Mouse (Mus musculus) adrenal gland, postnatal 4 days (tissue): Measurements from ENCODE around the gene Cmpk1. TPM values are rescaled to one million over a fixed set of nuclear protein-coding genes. Genes with fewer than 3 reads are reported as not detected.
"Not testable (repeated sequence)": the region's sequence is repeated elsewhere in the genome, so short reads cannot be mapped to it uniquely, and the experiment has no call there.

Experiments
- DNase-seq, 2 experiments: peaks; one replicate each; pipeline ENCODE4 v3.0.0; 2021 to 2022; ENCODE audit warnings: low spot score in 2 of 2, mixed read lengths in 2 of 2
- long read RNA-seq, 2 experiments: library from polyadenylated mRNA; stranded (forward); transcript quantifications; one replicate each; pipeline ENCODE4 v2.0.0; 2021
- total RNA-seq, 2 experiments: library from RNA; stranded (reverse); gene quantifications; 2 replicates each; pipeline ENCODE4 v1.2.3; 2021

The Cmpk1 gene
- 10 to 100 TPM; 83.4 to 87.0 TPM for total RNA-seq
- long read RNA-seq, experiment 1, transcript Cmpk1-201 (6 exons, 3,170 nt) = major isoform, 110 of 118 reads
- long read RNA-seq, experiment 1, partial matches to known transcripts = 1 of 118 reads
- long read RNA-seq, experiment 1, other reads (novel, unspliced or antisense) = 7 of 118 reads
- long read RNA-seq, experiment 2, transcript Cmpk1-201 (6 exons, 3,170 nt) = major isoform, 147 of 159 reads
- long read RNA-seq, experiment 2, partial matches to known transcripts = 0 of 159 reads
- long read RNA-seq, experiment 2, other reads (novel, unspliced or antisense) = 12 of 159 reads

GRCm38 (mm10) chr4:114986591-114987432, at the start of gene Cmpk1:
TSS of gene Cmpk1 (minus strand) at chr4:114987241.
- DNase-seq = peak; percentile 62 to 68

- DNase-seq = no peak
These were observed 48.0 kb upstream of the Cmpk1 start for GRCm38 (mm10) chr4:115035043-115035442.

- no peak for DNase-seq
These were observed 33.0 kb upstream of the Cmpk1 start for GRCm38 (mm10) chr4:115019997-115020396.

DNA sequence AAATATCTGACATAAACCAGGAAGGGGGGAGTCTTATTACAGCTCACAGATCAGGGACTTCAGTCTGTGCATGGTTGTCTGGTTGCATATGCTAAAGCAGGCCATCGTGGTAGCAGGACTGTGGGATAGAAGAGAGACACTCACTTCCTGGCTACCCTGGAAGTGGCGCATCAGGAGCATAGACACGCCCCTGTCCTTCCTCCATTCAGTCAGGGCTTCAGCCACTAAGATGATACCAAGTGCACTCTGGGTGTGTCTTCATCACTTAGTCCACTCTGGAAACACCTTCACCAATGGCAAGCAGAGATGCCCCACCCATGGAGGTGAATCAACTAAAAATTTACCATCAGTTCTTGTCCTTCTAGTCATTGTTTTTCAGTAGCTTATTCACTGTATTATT, 27.2 kb upstream of the Cmpk1 start:
- DNase-seq = no peak

GRCm38 (mm10) chr4:115000429-115000795, 13.4 kb upstream of the Cmpk1 start:
- no peak for DNase-seq

- peak; percentile 89 to 90 for DNase-seq
These were observed 12.9 kb upstream of the Cmpk1 start, which contains the start of gene Stil for GRCm38 (mm10) chr4:114999773-115000428. TSS of gene Stil (plus strand) at chr4:115000159.

DNA sequence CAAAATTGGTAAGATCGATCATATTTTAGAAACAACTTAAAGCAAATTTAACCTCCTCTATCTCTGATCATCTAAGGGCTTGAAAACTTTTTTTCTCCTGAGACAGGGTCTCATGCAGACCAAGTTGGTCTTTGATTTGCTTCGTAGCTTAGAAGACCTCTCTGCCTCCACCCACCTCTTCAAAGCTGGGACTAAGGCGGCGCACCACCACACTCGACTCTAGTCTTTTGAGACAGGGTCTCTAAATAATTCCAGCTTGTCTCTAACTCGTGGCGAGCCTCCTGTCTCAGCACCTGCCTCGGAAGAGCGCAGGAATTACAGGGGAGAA, 12.4 kb upstream of the Cmpk1 start:
- DNase-seq = peak in 1 of 2 experiments; percentile 4

GRCm38 (mm10) chr4:114997051-114997450, 10.0 kb upstream of the Cmpk1 start:
- DNase-seq = no peak

DNA sequence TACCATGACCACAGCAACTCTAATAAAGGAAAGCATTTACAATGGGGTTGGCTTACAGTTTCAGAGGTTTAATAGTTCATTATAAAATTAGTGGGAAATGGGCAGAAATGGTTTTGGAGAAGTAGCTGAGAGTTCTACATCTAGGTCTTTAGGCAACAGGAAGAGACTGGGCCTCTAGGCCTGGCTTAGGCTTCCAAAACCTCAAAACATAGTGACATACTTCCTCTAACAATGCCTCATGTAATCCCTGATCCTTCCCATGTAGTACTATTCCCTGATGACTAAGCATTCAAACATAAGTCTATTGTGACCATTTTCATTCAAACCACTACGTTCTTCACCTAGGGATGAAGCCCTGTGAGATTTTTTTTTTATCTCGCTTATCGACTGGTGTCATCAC, 7.2 kb upstream of the Cmpk1 start:
- DNase-seq = no peak

- no peak for DNase-seq
These were observed 840 bp downstream of the Cmpk1 start for GRCm38 (mm10) chr4:114986211-114986590.

DNA sequence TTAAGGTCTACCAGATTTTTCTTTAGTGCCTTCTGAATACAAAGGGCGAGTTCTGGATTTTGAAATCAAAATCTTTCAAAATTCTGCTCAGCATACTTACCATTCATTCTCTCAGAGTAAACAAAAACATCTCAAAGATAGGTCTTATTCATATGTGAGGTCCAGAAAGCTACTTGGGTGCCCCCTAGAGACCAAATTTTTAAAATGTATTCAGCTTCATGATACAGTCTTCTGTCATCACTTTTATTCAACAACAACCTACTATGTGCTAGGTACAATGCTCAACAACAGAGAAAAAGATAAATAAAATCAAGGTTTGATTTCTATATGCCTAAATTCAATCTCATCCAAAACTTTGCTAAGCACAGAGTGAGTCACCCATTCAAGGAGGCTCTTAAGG, 4.0 kb downstream of the Cmpk1 start:
- no peak for DNase-seq

GRCm38 (mm10) chr4:114982619-114983018, 4.4 kb downstream of the Cmpk1 start:
- no peak for DNase-seq

GRCm38 (mm10) chr4:114973229-114973740, 13.8 kb downstream of the Cmpk1 start:
- DNase-seq = no peak

DNA sequence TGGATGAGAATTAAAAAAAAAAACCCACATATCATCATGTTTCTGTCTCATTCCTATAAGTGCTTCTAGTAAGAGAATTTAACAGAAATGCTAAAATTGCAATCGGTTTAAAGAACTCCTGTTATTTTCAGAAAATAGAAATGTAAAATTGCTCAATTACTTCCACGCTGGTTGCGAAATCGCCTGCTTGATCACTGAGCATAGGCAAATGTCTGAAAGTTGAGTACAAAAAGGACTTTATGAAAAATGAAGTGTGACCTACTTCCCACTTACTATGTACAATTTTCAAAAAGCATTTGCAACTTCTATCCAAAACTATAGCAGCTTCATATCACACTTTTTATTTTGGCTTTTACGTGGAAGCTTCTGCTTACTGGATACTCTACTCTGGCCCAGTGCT, 16.3 kb downstream of the Cmpk1 start:
- no peak for DNase-seq

DNA sequence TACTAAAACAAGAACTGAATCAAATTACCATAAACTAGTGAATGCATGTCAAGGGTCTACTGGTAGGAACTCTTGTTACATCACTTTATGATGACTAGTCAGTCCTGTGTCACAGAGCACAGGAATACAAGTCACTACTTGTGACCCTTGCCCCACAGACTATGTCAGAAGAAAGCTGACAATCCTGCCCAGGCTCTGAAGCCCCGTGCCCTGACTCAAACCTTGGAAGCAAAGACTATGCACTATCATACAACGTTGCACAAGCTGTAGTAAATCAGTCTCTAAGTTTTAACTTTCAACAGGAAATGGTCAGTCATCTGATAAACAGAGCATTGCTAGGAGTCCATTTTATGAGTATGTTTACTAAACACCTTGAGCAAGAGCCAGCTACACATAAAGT, 26.2 kb downstream of the Cmpk1 start:
- DNase-seq = not testable (repeated sequence)

DNA sequence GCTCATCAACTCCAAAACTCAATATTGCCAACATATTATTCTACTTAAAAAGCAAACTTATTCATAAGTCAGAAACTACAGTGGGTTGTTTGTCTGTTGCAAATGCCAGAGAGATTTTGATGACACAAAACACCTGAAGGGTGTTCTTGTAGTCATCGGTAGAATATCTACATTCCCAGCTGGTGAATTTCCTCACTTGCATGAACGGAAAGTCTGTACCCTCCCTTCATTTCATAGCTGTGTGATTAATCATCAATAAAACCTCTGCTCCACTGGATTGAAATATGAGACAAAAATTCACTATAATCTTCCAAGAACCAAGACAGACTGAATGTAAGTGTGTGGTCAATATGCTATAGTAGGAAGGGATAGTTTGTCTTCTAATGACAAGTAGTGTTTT, 27.5 kb downstream of the Cmpk1 start:
- no peak for DNase-seq

- no peak for DNase-seq
These were observed 28.3 kb downstream of the Cmpk1 start for GRCm38 (mm10) chr4:114958786-114959185.

DNA sequence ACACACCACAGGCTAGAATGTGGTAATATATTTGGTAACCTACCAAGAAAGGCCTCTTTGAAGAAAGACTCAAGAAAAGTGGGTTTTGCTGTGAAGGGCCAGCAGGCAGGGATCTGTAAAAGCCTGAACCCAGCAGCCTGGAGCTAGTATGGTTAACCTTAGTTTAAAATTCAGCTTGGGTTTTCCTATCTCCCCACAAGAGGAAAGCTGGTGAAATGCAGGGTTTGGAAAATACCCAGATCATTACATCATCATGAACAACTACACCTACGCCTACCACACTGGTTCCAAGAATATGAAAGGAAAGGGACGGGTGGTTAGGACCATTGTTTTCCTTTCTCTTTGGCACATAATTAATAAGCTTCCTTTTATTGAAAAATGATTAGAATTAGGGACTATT, 28.8 kb downstream of the Cmpk1 start:
- DNase-seq = no peak

GRCm38 (mm10) chr4:114957403-114957802, 29.6 kb downstream of the Cmpk1 start:
- DNase-seq = no peak

- DNase-seq = no peak
These were observed 33.9 kb downstream of the Cmpk1 start for GRCm38 (mm10) chr4:114953172-114953571.

DNA sequence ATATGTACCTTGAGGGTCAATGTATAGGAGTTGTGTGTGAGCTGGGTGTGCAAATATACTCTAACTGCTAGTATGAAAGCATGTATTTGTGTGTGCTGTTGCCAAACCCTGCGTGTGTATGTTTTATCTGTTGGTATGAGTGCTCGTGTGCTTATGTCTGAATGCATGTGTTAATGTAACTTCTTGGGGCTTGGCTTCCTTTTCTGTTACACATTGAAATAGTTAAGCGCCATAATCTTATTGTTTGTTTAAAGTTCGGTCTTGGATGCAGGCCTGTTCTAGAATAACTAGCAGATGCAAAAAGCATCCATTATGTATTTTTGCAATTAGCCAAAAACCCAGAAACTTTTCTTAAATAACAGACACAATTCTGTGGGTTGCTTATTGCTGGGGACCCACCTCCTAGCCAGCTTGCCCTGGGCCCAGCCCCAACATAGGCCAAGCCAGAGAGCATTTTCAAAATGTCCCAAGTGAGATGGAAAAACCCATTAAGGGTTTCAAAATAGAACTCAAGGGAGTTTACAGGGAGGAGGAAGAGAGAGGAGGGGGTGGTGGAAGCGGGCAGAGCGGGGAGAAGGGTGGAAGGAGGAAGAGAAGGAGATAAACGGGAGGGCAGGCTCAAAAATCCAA, 39.1 kb downstream of the Cmpk1 start:
- DNase-seq = no peak
